In genomic region chr2:92982591-92983272, GRCm38 (mm10) we compare ENCODE assay signal across 10 mouse cellular contexts.
DNase-seq lines count a peak whose midpoint lies in the region; ATAC-seq and TF ChIP-seq lines count a peak whose summit lies in the region.
"Had no signal": no experiment of that assay in that cellular context is flagged by ENCODE, and none has a peak within 500 bp of the region (broad histone marks: within the 10 kb centered on the region; RNA-seq: fewer than 3 reads in every experiment).

No protein-coding gene starts in this region.

- ATAC-seq in forebrain, postnatal 0 days: peak; percentile 50
- ATAC-seq in forebrain, embryonic 15.5 days (replicated peaks): no peak
- ATAC-seq in hindbrain, embryonic 16.5 days: no peak

- no peaks in the 10 kb centered on the region for H3K4me1 ChIP-seq in forebrain, postnatal 0 days (ENCODE audit: insufficient read depth)
- H3K4me1 ChIP-seq in forebrain, embryonic 15.5 days: no peaks in the 10 kb centered on the region
- no peaks in the 10 kb centered on the region; the same call in 1 of the 2 replicates for H3K4me1 ChIP-seq in hindbrain, embryonic 16.5 days (ENCODE audit: control insufficient read depth, insufficient read depth, low read depth, low read length)

- H3K9ac ChIP-seq in forebrain, postnatal 0 days: no peak overlapping the region
- no peak overlapping the region for H3K9ac ChIP-seq in forebrain, embryonic 15.5 days (replicated peaks)
- H3K9ac ChIP-seq in hindbrain, embryonic 16.5 days (ENCODE audit: low read depth, low read length): no peak overlapping the region

- peaks cover 30% of the 10 kb centered on the region for H3K36me3 ChIP-seq in forebrain, postnatal 0 days (ENCODE audit: insufficient read depth)
- H3K36me3 ChIP-seq in forebrain, embryonic 15.5 days: 0 out of 2 replicates have a peak, but pooled peaks cover 4% of the 10 kb centered on the region
- peaks cover 12% of the 10 kb centered on the region; the same call in 1 of the 2 replicates for H3K36me3 ChIP-seq in hindbrain, embryonic 16.5 days (ENCODE audit: control insufficient read depth, insufficient read depth, low read length)

- no peak for TF ChIP-seq CTCF in forebrain, postnatal 0 days (IDR thresholded peaks at IDR 0.05; ENCODE audit: low read depth)

- no peak overlapping the region for H3K27ac ChIP-seq in forebrain, postnatal 0 days (ENCODE audit: low read depth, low read length)
- H3K27ac ChIP-seq in forebrain, embryonic 15.5 days (replicated peaks): no peak overlapping the region
- no peak overlapping the region for H3K27ac ChIP-seq in hindbrain, embryonic 16.5 days (ENCODE audit: low read depth, low read length)

- no peak overlapping the region for H3K4me2 ChIP-seq in forebrain, postnatal 0 days (ENCODE audit: low read depth)
- H3K4me2 ChIP-seq in forebrain, embryonic 15.5 days (replicated peaks): no peak overlapping the region
- H3K4me2 ChIP-seq in hindbrain, embryonic 16.5 days (ENCODE audit: low read length): no peak overlapping the region

- no peaks in the 10 kb centered on the region for H3K9me3 ChIP-seq in forebrain, postnatal 0 days (ENCODE audit: low read length)
- no peaks in the 10 kb centered on the region for H3K9me3 ChIP-seq in forebrain, embryonic 15.5 days
- no peaks in the 10 kb centered on the region for H3K9me3 ChIP-seq in hindbrain, embryonic 16.5 days (ENCODE audit: control insufficient read depth, low read length)

- peak; percentile 8 for DNase-seq in forebrain, postnatal 0 days
- DNase-seq in 3T3-L1 (ENCODE audit: low read depth, low spot score) (peak; percentile 33), adipocyte (ENCODE audit: low spot score) (peak; percentile 24)
- DNase-seq in lung, adult 18-20 months: peak; percentile 62 to 79
- no peak for DNase-seq in gastrocnemius, postnatal 4 days (ENCODE audit: low spot score in 2 of 2)
- DNase-seq in thymus, postnatal 14 days: no peak
- DNase-seq: cerebellum, postnatal 25 days; right cerebral cortex, postnatal 14 days had no signal

- no peak overlapping the region for H3K4me3 ChIP-seq in forebrain, postnatal 0 days (ENCODE audit: low read depth, low read length)
- H3K4me3 ChIP-seq in forebrain, embryonic 15.5 days: no peak overlapping the region
- no peak overlapping the region for H3K4me3 ChIP-seq in hindbrain, embryonic 16.5 days (ENCODE audit: low read length)

- 74% methylated on average over 8 of the region's 8 CpGs for WGBS in forebrain, postnatal 0 days
- 84% methylated on average over 8 of the region's 8 CpGs for WGBS in forebrain, embryonic 15.5 days
- WGBS in hindbrain, embryonic 16.5 days: 86% methylated on average over 8 of the region's 8 CpGs

- no peaks in the 10 kb centered on the region for H3K27me3 ChIP-seq in forebrain, postnatal 0 days (ENCODE audit: insufficient read depth, low read length)
- H3K27me3 ChIP-seq in forebrain, embryonic 15.5 days: no peaks in the 10 kb centered on the region
- H3K27me3 ChIP-seq in hindbrain, embryonic 16.5 days (replicated peaks; ENCODE audit: control insufficient read depth, insufficient read depth, low read length): no peaks in the 10 kb centered on the region

Comparison
In these comparisons a context has a peak if more than half of its experiments do, and no peak if none do; other contexts are left out.
1. DNase-seq: peak in forebrain, postnatal 0 days (single experiment), 3T3-L1 (single experiment), adipocyte (single experiment) and lung, adult 18-20 months (2 of 2); none in gastrocnemius, postnatal 4 days (0 of 2) and thymus, postnatal 14 days (single experiment).